Mouse (Mus musculus): Measurements from ENCODE around the gene Tpsg1. TPM values are rescaled to one million over a fixed set of nuclear protein-coding genes. Genes with fewer than 3 reads are reported as not detected.

Gene Tpsg1
- polyA plus RNA-seq, 1 experiment from 2014 or later: 0.17 TPM

DNA sequence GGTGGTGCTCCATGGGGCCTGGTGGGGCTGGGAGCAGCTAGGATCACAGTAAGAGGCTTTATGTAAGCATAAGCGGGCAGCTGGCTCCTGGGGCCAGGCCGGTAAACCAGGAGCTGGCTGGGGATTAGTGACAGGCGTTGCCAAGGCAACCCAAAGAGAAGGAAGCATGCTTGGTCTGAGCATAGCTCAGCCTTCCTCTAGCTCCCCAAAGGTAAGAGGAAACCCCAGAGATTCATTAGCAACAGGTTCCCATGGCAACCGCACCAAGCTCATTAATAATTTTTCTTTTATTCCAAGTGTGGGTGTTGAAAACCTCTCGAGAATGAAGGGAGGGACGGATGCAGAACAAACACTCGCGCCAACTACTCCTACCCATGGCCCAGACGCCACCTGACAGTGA is 49.9 kb downstream of the Tpsg1 start:
- peak; percentile 26; the same call in 1 of the 2 replicates for ATAC-seq
- no peaks in the 10 kb centered on the region for H3K4me1 ChIP-seq (ENCODE audit: insufficient read depth, low read depth, low read length)

DNA sequence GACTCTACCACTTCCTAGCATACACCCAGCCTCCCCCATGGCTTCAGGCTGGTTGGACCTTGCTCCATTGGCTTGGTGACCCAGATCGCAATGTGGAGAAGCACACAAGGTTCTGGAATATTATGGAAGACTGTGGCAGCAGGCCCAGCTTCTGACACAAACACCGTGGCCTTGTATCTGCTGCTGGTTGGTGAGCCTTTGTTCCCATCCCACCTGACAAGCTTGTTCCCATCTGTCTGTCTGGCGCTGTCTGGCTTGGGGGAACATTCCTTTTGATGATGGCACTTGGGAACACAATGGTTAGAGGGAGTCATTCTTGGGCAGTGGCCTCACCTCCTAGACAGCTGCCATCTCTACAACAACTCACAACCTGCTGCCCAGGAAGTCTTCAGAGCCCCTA is 51.9 kb downstream of the Tpsg1 start:
- Histone ChIP-seq H3K27ac (ENCODE audit: low read length) (no peak overlapping the region), H3K36me3 (ENCODE audit: insufficient read depth, low read length) (no peaks in the 10 kb centered on the region), H3K27me3 (replicated peaks; ENCODE audit: insufficient read depth, low read length) (no peaks in the 10 kb centered on the region), H3K4me2 (replicated peaks; ENCODE audit: low read depth, low read length) (no peak overlapping the region), H3K4me3 (ENCODE audit: low read depth, low read length) (no peak overlapping the region), H3K9me3 (ENCODE audit: low read length) (no peaks in the 10 kb centered on the region), H3K9ac (replicated peaks; ENCODE audit: low read depth) (no peak overlapping the region), H3K4me1 (ENCODE audit: insufficient read depth, low read depth, low read length) (no peaks in the 10 kb centered on the region)
- WGBS: 82% methylated on average over 3 of the region's 3 CpGs
- TF ChIP-seq CTCF (IDR thresholded peaks at IDR 0.05) (no peak), EP300 (IDR thresholded peaks at IDR 0.05) (no peak)
- ATAC-seq: no peak
- DNase-seq (ENCODE audit: low spot score): no peak

More for the DNA sequence above, 49.9 kb downstream of the Tpsg1 start:
- peak; percentile 9 for DNase-seq (ENCODE audit: low spot score)
- no peak overlapping the region for H3K9ac ChIP-seq (replicated peaks; ENCODE audit: low read depth)
- H3K36me3 ChIP-seq (ENCODE audit: insufficient read depth, low read length): no peaks in the 10 kb centered on the region
- H3K4me2 ChIP-seq (replicated peaks; ENCODE audit: low read depth, low read length): no peak overlapping the region
- H3K27ac ChIP-seq (ENCODE audit: low read length): no peak overlapping the region
- H3K4me3 ChIP-seq (ENCODE audit: low read depth, low read length): no peak overlapping the region
- TF ChIP-seq CTCF (IDR thresholded peaks at IDR 0.05) (no peak), EP300 (IDR thresholded peaks at IDR 0.05) (no peak)
- no peaks in the 10 kb centered on the region for H3K27me3 ChIP-seq (replicated peaks; ENCODE audit: insufficient read depth, low read length)
- no peaks in the 10 kb centered on the region for H3K9me3 ChIP-seq (ENCODE audit: low read length)
- 24% methylated on average over 9 of the region's 9 CpGs for WGBS

Other genes starting within 250 kb of the Tpsg1 start
- gene Ptx4, start 248.5 kb upstream of the Tpsg1 start, polyA plus RNA-seq (2015; fragmentation: Nextera tagmentation; extraction: Ambion mirVana): 0.25 and 0.32 TPM in 2 replicates
- 18.0 and 19.2 TPM in 2 replicates for gene Clcn7, start 235.9 kb upstream of the Tpsg1 start, polyA plus RNA-seq (2015; fragmentation: Nextera tagmentation; extraction: Ambion mirVana)
- gene Ccdc154, start 206.8 kb upstream of the Tpsg1 start, polyA plus RNA-seq (2015; fragmentation: Nextera tagmentation; extraction: Ambion mirVana): 0.51 and 0.77 TPM in 2 replicates
- gene Gm38655, start 193.8 kb upstream of the Tpsg1 start, polyA plus RNA-seq (2015; fragmentation: Nextera tagmentation; extraction: Ambion mirVana): 5.9 and 6.4 TPM in 2 replicates
- gene BC003965, start 184.7 kb upstream of the Tpsg1 start, polyA plus RNA-seq (2015; fragmentation: Nextera tagmentation; extraction: Ambion mirVana): 18.5 and 19.5 TPM in 2 replicates
- 7.0 and 7.8 TPM in 2 replicates for gene Unkl, start 180.9 kb upstream of the Tpsg1 start, polyA plus RNA-seq (2015; fragmentation: Nextera tagmentation; extraction: Ambion mirVana)
- 68.3 and 74.5 TPM in 2 replicates for gene Gnptg, start 129.1 kb upstream of the Tpsg1 start, polyA plus RNA-seq (2015; fragmentation: Nextera tagmentation; extraction: Ambion mirVana)
- 33.0 and 37.2 TPM in 2 replicates for gene Tsr3, start 129.1 kb upstream of the Tpsg1 start, polyA plus RNA-seq (2015; fragmentation: Nextera tagmentation; extraction: Ambion mirVana)
- gene Baiap3, start 112.9 kb upstream of the Tpsg1 start, polyA plus RNA-seq (2015; fragmentation: Nextera tagmentation; extraction: Ambion mirVana): 2.6 and 2.8 TPM in 2 replicates
- 456 and 477 TPM in 2 replicates for gene Ube2i, start 94.7 kb upstream of the Tpsg1 start, polyA plus RNA-seq (2015; fragmentation: Nextera tagmentation; extraction: Ambion mirVana)
- gene Prss34, start 70.9 kb upstream of the Tpsg1 start, polyA plus RNA-seq (2015; fragmentation: Nextera tagmentation; extraction: Ambion mirVana): 2.9 and 3.5 TPM in 2 replicates
- not detected in 2 replicates for gene Prss28, start 60.6 kb upstream of the Tpsg1 start, polyA plus RNA-seq (2015; fragmentation: Nextera tagmentation; extraction: Ambion mirVana)
- not detected in 2 replicates for gene Prss29, start 50.6 kb upstream of the Tpsg1 start, polyA plus RNA-seq (2015; fragmentation: Nextera tagmentation; extraction: Ambion mirVana)
- gene Tpsab1, start 23.7 kb upstream of the Tpsg1 start, polyA plus RNA-seq (2015; fragmentation: Nextera tagmentation; extraction: Ambion mirVana): 0.57 and 0.61 TPM in 2 replicates
- gene Tpsb2, start 3.0 kb upstream of the Tpsg1 start, polyA plus RNA-seq (2015; fragmentation: Nextera tagmentation; extraction: Ambion mirVana): 11.4 and 15.3 TPM in 2 replicates
- 0.42 and 0.55 TPM in 2 replicates for gene Cacna1h, start 64.5 kb downstream of the Tpsg1 start, polyA plus RNA-seq (2015; fragmentation: Nextera tagmentation; extraction: Ambion mirVana)
- gene Tekt4, start 85.3 kb downstream of the Tpsg1 start, polyA plus RNA-seq (2015; fragmentation: Nextera tagmentation; extraction: Ambion mirVana): 10.3 and 11.7 TPM in 2 replicates
- 0.05 TPM in 1 of 2 replicates, not detected in the other for gene Sstr5, start 128.0 kb downstream of the Tpsg1 start, polyA plus RNA-seq (2015; fragmentation: Nextera tagmentation; extraction: Ambion mirVana)
- 0.19 and 0.24 TPM in 2 replicates for gene Sox8, start 201.4 kb downstream of the Tpsg1 start, polyA plus RNA-seq (2015; fragmentation: Nextera tagmentation; extraction: Ambion mirVana)
- 16.5 and 16.6 TPM in 2 replicates for gene Lmf1, start 209.8 kb downstream of the Tpsg1 start, polyA plus RNA-seq (2015; fragmentation: Nextera tagmentation; extraction: Ambion mirVana)

Data from lung, postnatal 0 days (tissue).